Mouse (Mus musculus) liver, embryonic 11.5 days (tissue): ENCODE results near the gene Ppp2r2d. TPM values are rescaled to one million over a fixed set of nuclear protein-coding genes. Genes with fewer than 3 reads are reported as not detected.

ENCODE experiments used
- ATAC-seq: fragments of 200-750 bp; cut with Nextera tagmentation; replicated peaks from 2 replicates; pipeline ENCODE4 v1.8.0; 2017; ENCODE audit warnings: moderate number of reproducible peaks, mild to moderate bottlenecking, moderate TSS enrichment, moderate library complexity; ENCODE audit not compliant: low FRiP score
- DNase-seq: peaks from one replicate; pipeline ENCODE4 v3.0.0-alpha.2; 2017; ENCODE audit warnings: low spot score
- H3K27ac ChIP-seq: fragments of 300-500 bp; sonication (generic); 2 replicates; pipeline ENCODE4 v1.5.1; 2014; ENCODE audit warnings: mild to moderate bottlenecking, low read depth, low read length, control low read depth
- H3K27me3 ChIP-seq: fragments of 300-500 bp; sonication (generic); replicated peaks from 2 replicates; pipeline ENCODE4 v1.6.1; 2014; ENCODE audit warnings: low read length, mixed read lengths; ENCODE audit not compliant: control insufficient read depth, insufficient read depth
- H3K36me3 ChIP-seq: fragments of 300-500 bp; sonication (generic); 2 replicates; pipeline ENCODE4 v1.6.1; 2014; ENCODE audit warnings: mild to moderate bottlenecking, low read length, moderate library complexity, mixed read lengths; ENCODE audit not compliant: control insufficient read depth, insufficient read depth
- H3K4me1 ChIP-seq: fragments of 300-500 bp; sonication (generic); replicated peaks from 2 replicates; pipeline ENCODE4 v1.6.1; 2014; ENCODE audit warnings: low read length, mixed read lengths; ENCODE audit not compliant: control insufficient read depth, insufficient read depth
- H3K4me2 ChIP-seq: fragments of 300-500 bp; sonication (generic); 2 replicates; pipeline ENCODE4 v1.6.1; 2014; ENCODE audit warnings: mild to moderate bottlenecking, control low read depth, moderate library complexity
- H3K4me3 ChIP-seq: fragments of 300-500 bp; sonication (generic); 2 replicates; pipeline ENCODE4 v1.5.1; 2014; ENCODE audit warnings: low read depth, low read length, control low read depth
- H3K9ac ChIP-seq: fragments of 300-500 bp; sonication (generic); 2 replicates; pipeline ENCODE4 v1.6.1; 2014; ENCODE audit warnings: low read depth, low read length, control low read depth
- H3K9me3 ChIP-seq: fragments of 300-500 bp; sonication (generic); 2 replicates; pipeline ENCODE4 v1.6.1; 2016; ENCODE audit warnings: low read length, inconsistent platforms, mixed read lengths; ENCODE audit not compliant: control insufficient read depth
- WGBS: fragments of 180-500 bp; shearing (Covaris S2); extraction: QIAGEN DNeasy Blood & Tissue Kit; methylation state at CpG from one replicate; pipeline ENCODE4 v1.1.7; 2014; 5-methylcytosine and 5-hydroxymethylcytosine counted together
- polyA plus RNA-seq: library from polyadenylated mRNA; unstranded; fragments of >200 nt; fragmentation: Nextera tagmentation; extraction: Ambion mirVana; gene quantifications from 2 replicates; pipeline ENCODE4 v1.2.1, GENCODE M21; 2014

The Ppp2r2d gene
- 40.9 and 42.0 TPM in 2 replicates for polyA plus RNA-seq

- peak; percentile 93 for ATAC-seq
- WGBS = under 1% methylated on average over 50 of the region's 51 CpGs
- peak; percentile 96 for DNase-seq
- Histone ChIP-seq H3K36me3 (no peaks in the 10 kb centered on the region; the same call in 1 of the 2 replicates), H3K9me3 (no peaks in the 10 kb centered on the region), H3K9ac (peak within 1 kb of the TSS; percentile 97), H3K4me2 (peak within 1 kb of the TSS; percentile 95), H3K27ac (peak within 1 kb of the TSS; percentile 95), H3K27me3 (no peaks in the 10 kb centered on the region), H3K4me3 (peak within 1 kb of the TSS; percentile 99), H3K4me1 (peaks cover 18% of the 10 kb centered on the region)
Measured at GRCm38 (mm10) chr7:138845544-138846391, at the start of gene Ppp2r2d, which contains the start of gene Mapk1ip1. TSS of gene Ppp2r2d (plus strand) at chr7:138846079. TSS of gene Mapk1ip1 (minus strand) at chr7:138846273.

- Histone ChIP-seq H3K4me2 (no peak overlapping the region), H3K9ac (no peak overlapping the region), H3K27ac (no peak overlapping the region), H3K9me3 (no peaks in the 10 kb centered on the region; the same call in 1 of the 2 replicates), H3K4me3 (no peak overlapping the region), H3K4me1 (no peaks in the 10 kb centered on the region), H3K36me3 (no peaks in the 10 kb centered on the region), H3K27me3 (no peaks in the 10 kb centered on the region)
- no peak for ATAC-seq
- WGBS = 21% methylated on average over 4 of the region's 4 CpGs
- DNase-seq = no peak
Measured at GRCm38 (mm10) chr7:138803386-138803785, 42.5 kb upstream of the Ppp2r2d start.

- Histone ChIP-seq H3K4me1 (no peaks in the 10 kb centered on the region), H3K9me3 (no peaks in the 10 kb centered on the region; the same call in 1 of the 2 replicates), H3K27me3 (no peaks in the 10 kb centered on the region), H3K4me2 (no peak overlapping the region), H3K9ac (no peak overlapping the region), H3K27ac (no peak overlapping the region), H3K4me3 (no peak overlapping the region), H3K36me3 (no peaks in the 10 kb centered on the region)
- ATAC-seq (no peak), DNase-seq (no peak)
- 71% methylated on average over 3 of the region's 3 CpGs for WGBS
Measured at GRCm38 (mm10) chr7:138807146-138807545, 38.7 kb upstream of the Ppp2r2d start.

GRCm38 (mm10) chr7:138813213-138813875 lies 32.5 kb upstream of the Ppp2r2d start:
- 79% methylated on average over 11 of the region's 11 CpGs for WGBS
- H3K27ac ChIP-seq = no peak overlapping the region
- H3K36me3 ChIP-seq = no peaks in the 10 kb centered on the region
- no peaks in the 10 kb centered on the region for H3K9me3 ChIP-seq
- H3K4me3 ChIP-seq = no peak overlapping the region
- DNase-seq (no peak), ATAC-seq (no peak)
- no peak overlapping the region for H3K4me2 ChIP-seq
- no peaks in the 10 kb centered on the region for H3K4me1 ChIP-seq
- no peak overlapping the region for H3K9ac ChIP-seq
- no peaks in the 10 kb centered on the region for H3K27me3 ChIP-seq

GRCm38 (mm10) chr7:138818314-138818713 lies 27.6 kb upstream of the Ppp2r2d start:
- Histone ChIP-seq H3K27ac (no peak overlapping the region), H3K9ac (no peak overlapping the region), H3K4me3 (no peak overlapping the region), H3K4me2 (no peak overlapping the region), H3K9me3 (no peaks in the 10 kb centered on the region), H3K36me3 (no peaks in the 10 kb centered on the region), H3K4me1 (no peaks in the 10 kb centered on the region), H3K27me3 (no peaks in the 10 kb centered on the region)
- DNase-seq (no peak), ATAC-seq (no peak)
- 50% methylated on average over 4 of the region's 4 CpGs for WGBS

- no peak overlapping the region for H3K27ac ChIP-seq
- ATAC-seq (no peak), DNase-seq (no peak)
- H3K4me2 ChIP-seq = no peak overlapping the region
- no peak overlapping the region for H3K4me3 ChIP-seq
- no peaks in the 10 kb centered on the region; the same call in 1 of the 2 replicates for H3K27me3 ChIP-seq
- H3K36me3 ChIP-seq = no peaks in the 10 kb centered on the region
- 78% methylated on average over 6 of the region's 6 CpGs for WGBS
- no peaks in the 10 kb centered on the region for H3K4me1 ChIP-seq
- H3K9ac ChIP-seq = no peak overlapping the region
- H3K9me3 ChIP-seq = no peaks in the 10 kb centered on the region
Measured at GRCm38 (mm10) chr7:138824423-138824822, 21.5 kb upstream of the Ppp2r2d start.

GRCm38 (mm10) chr7:138824995-138825756 lies 20.7 kb upstream of the Ppp2r2d start:
- Histone ChIP-seq H3K4me2 (no peak overlapping the region), H3K27me3 (no peaks in the 10 kb centered on the region; the same call in 1 of the 2 replicates), H3K4me3 (no peak overlapping the region), H3K9me3 (no peaks in the 10 kb centered on the region), H3K27ac (no peak overlapping the region), H3K9ac (no peak overlapping the region), H3K4me1 (no peaks in the 10 kb centered on the region), H3K36me3 (no peaks in the 10 kb centered on the region)
- no peak for ATAC-seq
- no peak for DNase-seq
- 78% methylated on average over 19 of the region's 19 CpGs for WGBS

DNA sequence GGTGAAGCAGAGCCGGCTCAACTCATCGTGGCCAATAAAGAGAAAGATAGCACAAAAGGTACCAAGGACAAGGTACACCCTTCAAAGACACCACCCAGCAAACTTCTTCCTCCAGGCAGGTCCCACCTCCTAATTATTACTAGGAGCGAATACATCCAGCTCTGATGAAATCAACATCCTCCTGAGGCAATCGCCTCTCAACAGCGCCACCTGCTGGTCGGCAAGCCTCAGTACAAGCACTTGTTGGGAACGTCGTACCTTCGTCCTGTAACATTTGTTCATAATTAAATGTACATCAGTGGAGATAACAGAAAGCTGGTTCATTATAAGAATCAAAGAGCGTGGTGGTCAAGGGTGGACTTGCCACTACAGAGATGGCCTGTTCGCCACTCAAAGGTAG lies 18.1 kb upstream of the Ppp2r2d start:
- ATAC-seq (no peak), DNase-seq (peak; percentile 46)
- Histone ChIP-seq H3K27me3 (no peaks in the 10 kb centered on the region; the same call in 1 of the 2 replicates), H3K9me3 (no peaks in the 10 kb centered on the region), H3K4me2 (no peak overlapping the region), H3K36me3 (no peaks in the 10 kb centered on the region), H3K27ac (no peak overlapping the region), H3K4me1 (no peaks in the 10 kb centered on the region), H3K9ac (no peak overlapping the region), H3K4me3 (no peak overlapping the region)
- 15% methylated on average over 11 of the region's 11 CpGs for WGBS
